Mouse (Mus musculus) adrenal gland, adult 2 months (tissue): ENCODE data around the gene Olfr986. TPM values are rescaled to one million over a fixed set of nuclear protein-coding genes. Genes with fewer than 3 reads are reported as not detected.

Experiments
- DNase-seq: peaks from one replicate; pipeline ENCODE4 v3.0.0; 2021
- polyA plus RNA-seq: library from polyadenylated mRNA; depleted of rRNA; stranded (reverse); fragments of >200 nt; gene quantifications from 2 replicates; pipeline ENCODE4 v1.2.3, GENCODE M21; 2012; rRNA removed
- total RNA-seq, 2 experiments: library from RNA; stranded (reverse); gene quantifications; 2 replicates each; pipeline ENCODE4 v1.2.3; 2021

Olfr986 gene
- total and polyA plus RNA-seq, 3 experiments = not detected

GRCm38 (mm10) chr9:40234233-40235072 is 53.7 kb downstream of the Olfr986 start:
- DNase-seq = no peak

DNA sequence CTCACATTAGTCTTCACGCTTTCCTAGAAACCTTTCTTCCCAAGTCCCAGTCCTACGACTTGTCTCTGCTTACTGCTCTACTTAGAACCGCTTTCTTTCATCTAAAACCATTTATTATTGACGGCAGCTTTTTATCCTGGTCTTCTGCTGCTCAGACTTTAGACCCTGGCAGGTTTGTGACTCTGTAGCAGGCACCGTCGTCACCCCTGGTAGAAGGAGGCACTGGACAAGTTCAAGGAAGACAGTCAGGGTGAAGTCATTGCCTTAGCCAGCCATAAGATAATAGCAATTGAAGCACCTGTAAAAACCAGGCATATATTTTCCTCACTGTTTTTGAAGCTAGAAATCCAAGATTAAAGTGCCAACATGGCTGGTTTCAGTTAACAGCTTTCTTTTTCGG is 54.5 kb downstream of the Olfr986 start:
- no peak for DNase-seq

Other genes with a start within 250 kb of the Olfr986 start
- gene Olfr974, start 243.4 kb upstream of the Olfr986 start, total RNA-seq = not detected
- not detected in 2 replicates for gene Olfr974, start 243.4 kb upstream of the Olfr986 start, polyA plus RNA-seq
- gene Olfr975, start 228.9 kb upstream of the Olfr986 start, total RNA-seq = under 1 TPM in 1 of 2 experiments, not detected in 1; 0.10 TPM
- gene Olfr975, start 228.9 kb upstream of the Olfr986 start, polyA plus RNA-seq = not detected in 2 replicates
- gene Olfr976, start 219.8 kb upstream of the Olfr986 start, total RNA-seq = not detected
- gene Olfr976, start 219.8 kb upstream of the Olfr986 start, polyA plus RNA-seq = not detected in 2 replicates
- not detected for gene Olfr978, start 188.8 kb upstream of the Olfr986 start, total RNA-seq
- gene Olfr978, start 188.8 kb upstream of the Olfr986 start, polyA plus RNA-seq = not detected in 2 replicates
- gene Olfr979, start 177.5 kb upstream of the Olfr986 start, total RNA-seq = not detected
- not detected in 2 replicates for gene Olfr979, start 177.5 kb upstream of the Olfr986 start, polyA plus RNA-seq
- not detected for gene Olfr980, start 171.3 kb upstream of the Olfr986 start, total RNA-seq
- not detected in 2 replicates for gene Olfr980, start 171.3 kb upstream of the Olfr986 start, polyA plus RNA-seq
- not detected for gene Olfr981, start 159.5 kb upstream of the Olfr986 start, total RNA-seq
- gene Olfr981, start 159.5 kb upstream of the Olfr986 start, polyA plus RNA-seq = not detected in 2 replicates
- gene Olfr982, start 107.1 kb upstream of the Olfr986 start, total RNA-seq = not detected
- not detected in 2 replicates for gene Olfr982, start 107.1 kb upstream of the Olfr986 start, polyA plus RNA-seq
- gene Olfr983, start 87.3 kb upstream of the Olfr986 start, total RNA-seq = not detected
- not detected in 2 replicates for gene Olfr983, start 87.3 kb upstream of the Olfr986 start, polyA plus RNA-seq
- gene Olfr984, start 66.7 kb upstream of the Olfr986 start, total RNA-seq = not detected
- gene Olfr984, start 66.7 kb upstream of the Olfr986 start, polyA plus RNA-seq = not detected in 2 replicates
- gene Olfr985, start 50.7 kb upstream of the Olfr986 start, total RNA-seq = not detected
- not detected in 2 replicates for gene Olfr985, start 50.7 kb upstream of the Olfr986 start, polyA plus RNA-seq
- gene Tmem225, start 32.8 kb upstream of the Olfr986 start, total RNA-seq = not detected
- not detected in 2 replicates for gene Tmem225, start 32.8 kb upstream of the Olfr986 start, polyA plus RNA-seq
- 1 to 10 TPM; 4.6 to 5.0 TPM for gene Zfp202, start 11.4 kb downstream of the Olfr986 start, total RNA-seq
- gene Zfp202, start 11.4 kb downstream of the Olfr986 start, polyA plus RNA-seq = 0.81 and 1.5 TPM in 2 replicates
- 1 to 10 TPM; 5.2 to 8.3 TPM for gene Scn3b, start 88.3 kb downstream of the Olfr986 start, total RNA-seq
- 0.88 and 0.90 TPM in 2 replicates for gene Scn3b, start 88.3 kb downstream of the Olfr986 start, polyA plus RNA-seq